Mouse (Mus musculus) testis, adult 2 months (tissue): ENCODE measurements around the gene Gm20388.

ENCODE experiments used
- CTCF ChIP-seq: fragments of 200-500 bp; IDR thresholded peaks from 2 replicates; pipeline ENCODE4 v1.5.1; 2012; ENCODE audit warnings: low read depth, mild to moderate bottlenecking, inconsistent platforms, low read length, moderate library complexity; ENCODE audit not compliant: control insufficient read depth, insufficient read depth, insufficient replicate concordance
- POLR2A ChIP-seq: fragments of 200-500 bp; IDR thresholded peaks from 2 replicates; pipeline ENCODE4 v1.6.1; 2012; ENCODE audit warnings: low read depth, mild to moderate bottlenecking, inconsistent platforms, low read length, moderate library complexity; ENCODE audit not compliant: control insufficient read depth

GRCm38 (mm10) chr8:120530954-120531656 lies 620.5 kb downstream of the Gm20388 start:
- TF ChIP-seq CTCF (no peak), POLR2A (no peak)
